Mouse (Mus musculus) adrenal gland (tissue): ENCODE measurements around the gene Gal.

ENCODE experiments used
- intact Hi-C: fragments of 180-260 bp; cut with DNase I; formaldehyde crosslinking; loops from one replicate; pipeline ENCODE4 v1.15.1; 2025
- long read RNA-seq, 2 experiments: library from polyadenylated mRNA; unstranded; transcript quantifications; one replicate each; pipeline ENCODE4 v2.0.0; 2020; ENCODE audit warnings: borderline replicate concordance in 1 of 2; ENCODE audit not compliant: insufficient replicate concordance in 1 of 2

The Gal gene
- long read RNA-seq, experiment 1, transcript Gal-202 (6 exons, 788 nt): major isoform, 140 of 152 reads
- long read RNA-seq, experiment 1, transcript Gal-201 (6 exons, 672 nt): minor isoform, 6 of 152 reads
- long read RNA-seq, experiment 1, partial matches to known transcripts: 5 of 152 reads
- long read RNA-seq, experiment 1, other reads (novel, unspliced or antisense): 1 of 152 reads
- long read RNA-seq, experiment 2, transcript Gal-202 (6 exons, 788 nt): major isoform, 265 of 282 reads
- long read RNA-seq, experiment 2, transcript Gal-201 (6 exons, 672 nt): minor isoform, 11 of 282 reads
- long read RNA-seq, experiment 2, partial matches to known transcripts: 0 of 282 reads
- long read RNA-seq, experiment 2, other reads (novel, unspliced or antisense): 6 of 282 reads

DNA sequence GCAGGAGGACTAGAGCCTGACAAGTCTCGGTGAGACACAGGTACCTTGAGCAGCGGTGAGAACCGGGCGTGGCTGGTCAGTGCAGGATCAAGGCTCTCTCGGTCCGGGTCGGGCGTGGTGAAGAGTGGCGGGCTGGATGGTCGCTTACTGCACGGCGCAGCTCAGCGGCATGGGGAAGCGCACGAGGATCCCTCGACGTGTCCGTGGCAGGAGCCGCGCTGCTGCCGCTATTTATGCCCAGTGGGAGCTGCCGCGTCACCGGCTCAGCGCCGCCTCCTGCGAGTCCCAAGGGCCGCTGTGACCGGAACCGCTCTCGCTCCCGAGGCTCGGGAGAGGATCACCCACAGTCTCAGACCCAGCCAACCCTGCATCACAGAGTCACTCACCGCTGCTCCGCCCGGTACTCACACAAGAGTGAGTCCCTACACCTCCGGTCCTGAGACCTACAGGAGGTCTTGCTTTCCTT, at the start of gene Gal:
Gene Gal (minus strand): TSS at position 277 of the 466 bp plus-strand sequence.
- intact Hi-C loops: no loop called here

DNA sequence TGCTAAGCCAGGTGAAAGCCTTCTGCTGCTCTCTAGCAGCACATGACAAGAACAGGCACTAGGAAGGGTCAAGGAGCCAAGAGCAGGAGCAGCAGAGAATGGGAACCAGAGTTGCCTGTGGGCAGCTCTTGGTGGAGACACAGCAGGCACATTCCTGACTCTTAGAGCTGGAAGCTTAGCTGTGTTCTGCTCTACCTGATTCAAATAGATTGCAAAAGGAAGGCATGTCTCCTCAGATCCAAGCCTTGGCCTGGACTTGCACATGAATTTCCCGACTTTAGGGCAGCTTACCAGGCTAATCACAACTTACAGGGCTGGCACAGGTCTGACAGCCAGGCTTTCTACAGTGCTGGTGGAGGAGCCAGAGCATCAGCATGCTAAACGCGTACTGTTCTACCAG, 45.6 kb upstream of the Gal start:
- intact Hi-C loops: no loop called here

DNA sequence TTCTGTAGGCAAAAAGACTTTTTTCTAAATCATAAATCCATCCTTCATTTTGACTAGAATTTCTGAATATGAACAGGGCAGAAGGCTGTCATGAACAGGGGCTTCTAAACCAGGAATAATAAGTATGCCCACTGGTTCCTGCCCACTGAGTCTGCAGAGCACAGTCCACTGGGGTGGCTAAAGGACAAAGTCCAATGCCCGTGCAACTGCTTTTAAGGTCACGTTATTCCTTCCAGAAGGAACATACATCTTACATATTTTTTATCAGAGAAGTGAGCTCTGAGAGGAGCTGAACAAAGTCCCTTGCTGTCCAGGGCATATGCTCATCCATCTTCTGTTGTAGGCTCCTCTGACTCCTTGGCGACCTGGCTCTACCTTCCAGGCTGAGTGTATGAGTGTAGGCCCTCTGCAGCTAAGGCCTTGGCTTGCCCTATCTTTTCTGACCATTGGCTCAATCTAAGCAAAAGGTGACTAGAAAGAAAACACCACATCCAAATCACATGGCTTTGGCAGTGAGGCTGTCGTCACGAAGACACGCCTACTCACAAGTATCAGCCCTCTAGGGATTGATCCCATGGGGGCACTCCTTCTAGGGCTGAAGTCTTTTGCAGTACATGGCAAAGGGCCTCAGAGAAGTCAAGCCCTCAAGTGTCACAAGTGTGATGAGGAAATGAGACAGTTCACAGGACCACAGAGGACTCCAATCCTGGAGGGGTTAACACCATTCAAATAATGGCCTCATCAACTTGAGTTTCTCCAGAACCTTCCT, 44.2 kb upstream of the Gal start:
- intact Hi-C loops: no loop called here

DNA sequence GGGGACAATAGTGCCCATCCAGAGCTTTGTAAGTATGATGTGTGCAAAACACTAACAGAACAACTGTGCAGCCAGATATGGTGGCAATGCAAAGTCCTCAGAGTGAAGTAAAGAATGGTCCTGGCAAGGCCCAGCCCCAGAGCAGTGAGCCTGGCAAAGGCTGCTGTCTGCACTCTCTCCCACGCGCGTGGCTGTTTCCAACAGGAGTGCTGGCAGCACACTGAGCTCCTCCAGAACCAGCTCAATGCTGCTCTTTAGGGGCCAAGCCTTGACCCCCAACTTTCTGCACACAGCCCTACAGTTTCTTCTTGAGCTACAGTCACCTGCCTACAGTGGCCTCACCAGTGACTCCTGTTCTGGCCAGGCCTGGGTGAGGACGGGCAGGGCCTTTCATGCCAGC, 43.4 kb upstream of the Gal start:
- intact Hi-C loops: no loop called here

DNA sequence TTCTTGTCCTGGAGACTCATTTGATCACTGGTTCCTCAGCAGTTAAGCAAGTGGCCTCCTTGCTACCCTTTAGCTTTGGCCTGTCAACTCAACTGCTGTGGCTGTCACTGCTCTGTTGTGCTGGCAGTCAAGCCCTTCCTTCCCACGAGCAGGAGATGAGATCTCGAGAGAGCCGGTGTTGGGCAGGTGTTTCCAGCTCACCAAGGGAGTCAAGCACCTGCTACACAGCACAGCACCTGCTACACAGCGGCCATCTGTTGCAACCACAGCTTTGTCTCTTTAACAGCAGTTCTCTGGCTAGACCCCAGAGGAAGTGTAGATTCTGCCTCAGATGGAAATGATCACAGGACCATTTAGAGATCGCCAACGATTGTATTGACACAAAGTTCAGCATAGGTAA, 37.3 kb upstream of the Gal start:
- intact Hi-C loops: loop anchor here (2.0 kb wide), 1 partner anchor 161 kb away; no protein-coding TSS in a partner anchor

DNA sequence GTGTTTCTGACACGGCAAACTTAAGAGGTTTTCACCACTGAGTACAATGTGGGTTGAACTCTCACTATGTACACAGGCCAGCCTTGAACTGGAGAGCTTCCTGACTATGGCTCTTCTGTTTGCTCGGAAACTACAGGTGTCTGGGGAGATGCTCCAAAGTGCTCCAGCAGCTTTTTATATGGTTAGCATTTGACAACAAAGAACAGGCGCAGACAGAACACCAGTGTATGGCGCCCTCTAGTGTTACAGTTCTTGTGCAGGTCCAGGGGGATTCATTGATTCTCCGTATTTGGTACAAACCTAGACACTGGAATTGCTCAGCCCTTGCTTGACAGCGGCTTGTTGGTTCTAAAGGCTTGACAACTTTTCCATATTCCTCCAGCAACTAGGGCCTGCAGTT, 36.8 kb upstream of the Gal start:
- intact Hi-C loops: loop anchor here (2.0 kb wide), 1 partner anchor 160 kb away; no protein-coding TSS in a partner anchor

DNA sequence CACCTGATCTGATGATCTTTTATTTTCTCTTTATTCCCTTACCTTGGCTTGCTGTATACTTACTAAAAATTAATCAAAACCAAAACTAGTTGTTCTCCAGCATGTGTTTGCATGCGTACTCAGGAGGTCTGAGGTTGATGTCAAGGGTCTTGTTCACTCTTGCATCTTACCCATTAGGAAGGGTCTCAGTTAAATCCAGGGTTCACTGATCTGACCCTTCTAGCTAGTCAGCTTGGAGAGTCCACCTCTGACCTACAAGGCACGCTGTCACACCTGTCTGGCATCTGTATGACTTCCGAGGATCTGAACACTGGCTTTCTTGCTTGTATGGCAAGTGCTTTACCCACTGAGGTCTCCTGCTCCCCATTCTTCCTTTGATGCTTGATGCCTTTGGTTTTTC, 36.4 kb upstream of the Gal start:
- intact Hi-C loops: loop anchor here (2.0 kb wide), 1 partner anchor 160 kb away; no protein-coding TSS in a partner anchor

DNA sequence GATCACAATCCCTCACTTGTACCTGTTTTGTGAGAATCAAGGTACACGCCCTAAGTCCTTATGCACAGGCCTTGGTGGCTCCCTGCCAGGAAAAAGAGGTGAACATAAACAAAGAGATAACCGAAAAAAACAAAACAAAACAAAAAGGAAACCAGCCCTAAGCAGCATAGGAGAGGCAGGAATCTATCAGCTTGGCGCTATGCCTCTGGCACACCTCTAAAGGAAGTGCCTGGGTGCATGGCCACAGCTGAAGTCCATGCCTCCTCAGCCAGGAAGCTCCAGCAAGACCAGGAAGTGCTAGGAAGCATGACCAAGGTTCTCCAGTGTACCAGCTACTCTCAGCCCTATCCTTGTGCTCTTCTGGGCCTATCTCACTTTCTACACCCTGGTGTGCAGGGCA, 34.9 kb upstream of the Gal start:
- intact Hi-C loops: no loop called here

DNA sequence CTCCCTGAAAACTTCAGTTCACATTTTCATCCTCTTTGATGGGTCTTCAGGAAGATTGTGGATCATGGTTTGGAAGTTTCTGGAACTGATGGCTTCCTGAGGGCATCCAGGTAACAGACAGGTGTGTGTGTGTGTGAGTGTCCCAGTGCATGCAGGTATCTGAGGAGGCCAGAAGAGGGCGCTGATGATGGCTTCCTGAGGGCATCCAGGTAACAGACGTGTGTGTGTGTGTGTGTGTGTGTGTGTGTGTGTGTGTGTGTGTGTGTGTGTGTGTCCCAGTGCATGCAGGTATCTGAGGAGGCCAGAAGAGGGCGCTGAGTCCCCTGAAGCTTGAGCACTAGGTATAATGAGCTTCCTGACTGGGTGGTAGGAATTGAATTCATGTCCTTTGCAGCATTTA, 33.0 kb upstream of the Gal start:
- intact Hi-C loops: no loop called here

DNA sequence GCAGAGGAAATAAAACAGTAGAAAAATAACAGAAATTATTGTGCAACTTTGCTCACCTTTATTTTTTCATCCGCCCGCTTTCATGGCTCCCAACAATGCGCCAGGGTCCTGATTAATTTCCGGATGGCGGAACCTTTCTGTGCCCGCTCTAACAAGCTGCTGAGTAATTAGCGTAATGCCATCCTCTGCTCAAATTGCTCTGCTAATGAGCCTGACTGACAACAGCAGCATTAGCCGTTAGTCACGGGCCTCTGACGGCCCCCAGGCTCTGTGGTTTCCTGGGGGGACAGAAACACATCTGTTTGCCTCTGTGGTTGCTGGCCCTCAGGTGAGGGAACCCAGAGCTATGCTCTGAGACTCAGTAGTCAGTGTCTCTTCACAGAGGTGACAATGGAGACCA, 26.7 kb upstream of the Gal start:
- intact Hi-C loops: no loop called here

DNA sequence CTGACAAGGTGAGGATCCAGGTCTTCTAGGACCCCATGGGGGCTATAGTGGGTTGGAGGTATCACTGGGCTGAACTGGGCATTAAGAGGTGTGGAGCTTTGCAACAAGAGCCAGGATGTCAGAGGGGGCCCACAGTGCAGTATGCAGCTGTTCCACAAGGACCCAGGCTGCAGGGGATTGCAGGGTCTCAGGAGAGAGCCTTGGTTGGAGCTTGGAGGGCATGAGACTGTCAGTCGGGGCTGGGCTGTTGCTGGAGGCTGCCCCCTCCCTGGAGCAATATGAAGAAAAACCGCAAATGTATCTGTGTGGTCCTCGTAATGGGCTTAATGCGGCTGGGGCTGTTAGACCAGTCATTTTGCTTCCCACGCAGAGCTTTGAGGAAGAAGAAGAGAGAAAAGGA, 26.3 kb upstream of the Gal start:
- intact Hi-C loops: no loop called here

DNA sequence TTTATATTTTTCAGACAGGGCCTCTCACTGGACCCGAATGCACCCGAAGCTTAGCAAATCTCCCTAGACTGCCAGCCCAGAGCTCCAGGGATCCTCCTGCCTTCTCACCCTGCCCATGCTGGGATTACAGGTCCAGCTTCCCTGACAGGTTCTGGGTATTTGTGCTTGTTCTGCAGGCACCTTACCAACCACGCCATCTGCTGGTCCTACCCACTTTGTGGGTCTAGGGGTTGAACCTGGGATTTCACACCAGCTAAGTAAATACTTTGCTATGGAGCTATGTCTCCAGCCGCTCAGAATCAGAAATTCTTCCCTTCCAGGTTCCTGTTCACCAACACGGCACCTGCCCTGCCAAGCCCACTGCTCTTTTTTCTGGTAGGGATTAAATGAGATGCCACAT, 23.6 kb upstream of the Gal start:
- intact Hi-C loops: loop anchor here (5.0 kb wide), 1 partner anchor 36 kb away; no protein-coding TSS in a partner anchor

DNA sequence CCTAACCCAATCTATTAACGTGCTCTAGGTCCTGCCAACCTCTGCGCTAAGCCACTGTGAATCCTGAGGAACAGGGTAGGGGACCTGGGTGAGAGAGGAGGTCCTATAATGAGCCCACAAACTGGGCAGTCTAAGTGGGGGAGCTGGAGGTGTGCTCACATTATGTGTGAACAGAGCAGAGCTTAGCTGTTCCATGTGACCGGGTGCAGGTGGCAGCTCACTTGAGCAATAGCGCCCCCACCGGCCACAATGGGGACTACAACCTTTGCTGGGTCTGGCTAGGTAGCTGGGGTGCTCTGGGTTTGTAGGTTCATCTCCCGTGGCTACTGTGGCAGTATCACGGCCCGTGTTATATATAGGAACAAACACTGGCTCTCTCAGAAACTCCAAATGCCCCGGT, 22.5 kb upstream of the Gal start:
- intact Hi-C loops: loop anchor here (5.0 kb wide), 1 partner anchor 35 kb away; no protein-coding TSS in a partner anchor

DNA sequence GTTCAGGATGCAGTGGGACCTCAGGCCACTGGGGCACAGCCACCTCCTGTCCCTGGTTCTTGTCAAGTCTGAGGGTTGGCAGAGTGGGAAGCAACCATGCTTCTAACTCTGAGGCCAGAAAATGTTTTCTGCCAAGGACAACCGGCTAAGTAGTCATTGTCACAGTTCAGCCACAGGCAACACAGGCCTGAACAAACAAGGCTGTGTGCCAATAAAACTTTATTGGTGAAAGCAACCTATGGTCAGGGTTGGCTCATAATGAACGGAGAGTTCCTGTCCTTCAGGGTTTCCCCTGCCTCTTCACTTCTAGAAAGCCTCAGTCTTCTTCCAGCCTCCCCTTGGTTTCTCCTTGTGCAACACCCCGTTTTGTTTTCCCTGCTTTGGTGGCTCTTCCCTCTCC, 21.5 kb upstream of the Gal start:
- intact Hi-C loops: loop anchor here (5.0 kb wide), 1 partner anchor 34 kb away; no protein-coding TSS in a partner anchor

DNA sequence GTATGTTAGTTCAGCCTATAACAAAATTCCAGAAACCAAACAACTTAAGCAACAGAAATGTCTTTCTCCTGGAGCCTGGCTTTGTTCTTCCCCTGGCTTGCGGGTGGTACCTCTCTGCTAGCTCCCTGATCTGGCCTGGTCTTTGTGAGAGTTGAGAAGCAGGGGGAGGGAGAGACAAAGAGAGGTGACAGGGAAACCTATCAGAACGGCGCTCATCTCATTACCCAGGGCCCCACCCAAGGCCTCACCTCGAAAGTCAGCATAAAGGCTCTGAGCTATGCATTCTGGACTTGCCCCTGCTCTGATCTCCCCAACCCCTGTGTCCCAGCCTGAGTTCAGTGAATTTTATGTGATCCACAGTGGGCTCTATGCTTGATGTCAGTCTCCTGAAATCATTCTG, 20.3 kb upstream of the Gal start:
- intact Hi-C loops: loop anchor here (5.0 kb wide), 1 partner anchor 32 kb away; no protein-coding TSS in a partner anchor

DNA sequence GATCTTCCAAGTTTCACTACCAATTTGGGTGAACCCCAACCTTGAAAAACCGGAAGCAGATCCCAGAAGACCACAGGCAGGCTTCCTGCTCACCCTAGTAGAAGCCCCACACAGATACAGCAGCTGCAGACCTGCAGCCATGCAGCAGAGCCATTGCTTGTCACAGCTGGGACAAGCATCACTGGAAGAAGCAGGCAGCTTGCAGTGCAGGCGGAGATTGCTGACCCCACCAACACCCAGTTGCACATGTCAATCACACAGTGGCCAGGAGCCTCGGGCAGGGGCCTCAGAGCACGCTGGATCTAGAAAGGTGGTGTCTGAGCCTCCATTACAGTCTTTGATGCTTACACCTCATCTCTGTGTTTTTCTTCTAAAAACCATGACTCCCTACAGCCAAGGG, 19.8 kb upstream of the Gal start:
- intact Hi-C loops: no loop called here

DNA sequence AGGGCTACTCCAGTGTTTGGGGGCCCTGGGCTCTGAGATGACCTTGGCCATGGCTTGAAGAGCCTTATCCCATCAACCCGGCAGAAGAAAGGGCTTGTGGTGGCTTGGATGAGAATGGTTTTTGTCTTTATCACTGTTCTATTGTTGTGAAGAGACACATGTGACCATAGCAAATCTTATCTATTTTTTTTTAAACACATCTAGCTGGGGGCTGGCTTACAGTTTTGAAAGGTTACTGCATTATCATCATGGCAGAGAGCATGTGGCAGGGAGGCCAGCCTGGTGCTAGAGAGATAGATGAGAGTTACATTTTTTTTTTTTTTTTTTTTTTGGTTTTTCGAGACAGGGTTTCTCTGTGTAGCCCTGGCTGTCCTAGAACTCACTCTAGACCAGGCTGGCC, 17.6 kb upstream of the Gal start:
- intact Hi-C loops: no loop called here

DNA sequence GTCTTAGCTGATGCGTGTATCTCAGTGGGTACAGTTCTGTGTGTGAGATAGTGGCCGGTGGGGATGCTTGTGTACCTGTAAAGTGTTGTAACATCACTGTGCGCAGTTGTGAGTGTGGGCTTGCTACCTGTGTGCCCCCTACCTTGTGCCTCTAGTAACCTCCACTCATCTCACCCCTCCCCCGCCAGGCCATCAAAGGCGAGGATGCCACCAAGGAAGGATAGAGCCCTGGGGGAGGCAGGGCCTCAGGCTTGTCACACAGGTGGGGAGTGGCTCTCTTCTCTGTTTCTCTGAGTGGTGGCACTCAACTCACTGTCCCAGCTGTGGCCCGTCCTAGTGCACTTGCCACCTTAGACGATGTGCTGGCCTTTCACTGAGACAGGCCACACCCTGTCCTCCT, 16.7 kb upstream of the Gal start:
- intact Hi-C loops: no loop called here

DNA sequence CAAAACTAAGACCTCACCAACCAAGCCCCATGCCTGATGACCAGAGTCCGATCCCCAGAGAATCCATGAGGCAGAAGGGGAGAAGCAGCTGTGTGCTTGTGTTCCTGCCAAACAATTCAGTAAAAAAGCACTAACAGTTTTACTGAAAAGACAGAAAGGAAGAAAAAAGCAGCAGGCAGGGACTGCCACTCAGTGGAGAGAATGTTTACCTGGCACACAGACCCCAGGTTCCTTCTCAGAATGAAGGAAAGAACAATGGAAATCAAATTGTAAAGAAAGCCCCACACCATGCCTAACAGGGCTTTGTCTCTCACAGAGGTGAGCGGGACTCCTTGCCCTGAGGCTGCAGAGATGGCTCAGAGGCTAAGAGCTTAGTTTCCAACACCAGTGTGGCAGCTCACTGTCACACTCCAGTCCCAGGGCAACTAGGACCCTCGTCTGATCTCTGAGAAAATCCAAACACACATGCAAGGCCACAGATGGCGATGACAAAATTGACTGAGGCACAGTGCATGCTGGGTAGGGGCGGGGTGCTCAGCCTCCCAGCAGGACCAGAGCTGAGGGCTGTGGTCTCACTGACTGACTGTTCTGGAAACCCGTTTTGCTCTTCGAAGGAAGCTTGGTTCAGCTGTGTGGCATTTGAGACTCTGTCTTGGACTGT, 14.9 kb upstream of the Gal start:
- intact Hi-C loops: no loop called here

DNA sequence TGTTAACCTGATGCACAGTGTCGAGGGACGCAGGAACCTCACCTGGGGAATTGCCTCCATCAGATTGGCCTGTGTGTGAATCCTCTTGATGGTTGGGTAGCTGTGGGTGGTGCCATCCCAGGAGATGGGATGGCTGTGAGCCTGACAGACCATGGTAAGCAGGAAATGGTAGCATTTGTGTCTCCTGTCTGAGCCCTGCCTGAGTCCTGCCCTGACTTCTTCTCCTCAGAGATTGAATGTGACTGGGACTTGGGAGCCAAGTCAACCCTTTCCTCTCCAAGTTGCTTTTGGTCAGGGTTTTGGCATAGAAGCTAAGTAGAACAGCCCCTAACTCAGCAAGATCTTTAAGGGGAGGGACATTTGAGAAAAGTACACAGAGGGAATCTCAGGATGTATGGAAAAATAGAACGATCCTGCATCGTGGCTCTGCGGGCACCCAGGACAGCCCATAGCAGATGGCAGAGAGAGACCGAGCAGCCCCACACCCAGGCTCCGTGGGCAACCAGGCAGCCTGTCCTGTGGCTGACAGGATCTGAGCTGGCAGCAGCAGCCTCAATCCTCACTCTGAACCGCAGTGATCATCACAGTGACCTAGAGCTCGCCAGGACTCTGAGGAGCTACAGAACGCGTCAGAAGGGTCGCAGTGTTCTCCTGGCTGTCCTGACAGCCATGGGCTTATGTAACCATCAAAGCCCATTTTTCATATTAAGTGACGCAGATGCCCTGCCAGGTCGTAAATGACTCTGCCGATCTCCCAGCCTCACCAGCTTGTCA, 13.9 kb upstream of the Gal start:
- intact Hi-C loops: no loop called here

DNA sequence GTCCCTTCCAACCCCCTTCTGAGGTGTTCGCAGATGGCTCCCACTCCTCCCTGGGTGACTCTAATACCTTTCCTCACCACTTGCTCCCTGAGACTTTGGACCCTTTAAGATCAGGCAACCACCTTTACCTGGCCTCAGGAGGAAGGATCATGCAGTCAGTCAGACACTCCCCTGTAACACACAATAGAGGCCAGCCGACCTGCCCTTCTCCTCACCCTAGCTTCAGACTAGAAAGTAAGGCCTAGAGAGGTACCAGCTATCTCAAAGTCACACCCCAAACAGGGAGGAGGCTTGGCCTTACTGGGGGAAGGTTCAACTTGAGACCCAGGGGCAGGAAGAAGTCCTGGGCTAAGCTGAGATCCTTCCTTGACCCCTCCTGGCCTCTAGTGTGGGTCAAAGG, 9.9 kb upstream of the Gal start:
- intact Hi-C loops: no loop called here
